Mouse (Mus musculus): ENCODE data around the gene Prdm5. TPM values are rescaled to one million over a fixed set of nuclear protein-coding genes. Genes with fewer than 3 reads are reported as not detected.

Gene Prdm5
- polyA plus RNA-seq, 1 experiment from 2014 or later: 16.5 TPM

GRCm38 (mm10) chr6:65765057-65765456, 13.7 kb upstream of the Prdm5 start:
- Histone ChIP-seq H3K36me3 (ENCODE audit: control insufficient read depth, insufficient read depth, low read length) (no peaks in the 10 kb centered on the region), H3K9me3 (ENCODE audit: control insufficient read depth, low read length) (no peaks in the 10 kb centered on the region), H3K9ac (ENCODE audit: low read length) (no peak overlapping the region), H3K4me3 (ENCODE audit: low read depth, low read length) (no peak overlapping the region), H3K27ac (ENCODE audit: low read depth) (no peak overlapping the region), H3K4me2 (ENCODE audit: low read length) (0 out of 2 replicates have a peak overlapping the region, but pooled peaks have one; percentile 2), H3K4me1 (replicated peaks; ENCODE audit: control insufficient read depth, insufficient read depth, low read length) (no peaks in the 10 kb centered on the region), H3K27me3 (replicated peaks; ENCODE audit: control insufficient read depth, insufficient read depth, low read length) (no peaks in the 10 kb centered on the region)
- 19% methylated on average over 8 of the region's 8 CpGs for WGBS
- ATAC-seq (replicated peaks; ENCODE audit: low FRiP score, low TSS enrichment, low read depth) (no peak), DNase-seq (ENCODE audit: low spot score) (no peak)

- H3K4me3 ChIP-seq (ENCODE audit: low read depth, low read length): no peak overlapping the region
- H3K4me1 ChIP-seq (replicated peaks; ENCODE audit: control insufficient read depth, insufficient read depth, low read length): no peaks in the 10 kb centered on the region
- H3K4me2 ChIP-seq (ENCODE audit: low read length): no peak overlapping the region
- no peak overlapping the region for H3K9ac ChIP-seq (ENCODE audit: low read length)
- DNase-seq (ENCODE audit: low spot score) (no peak), ATAC-seq (replicated peaks; ENCODE audit: low FRiP score, low TSS enrichment, low read depth) (no peak)
- 90% methylated on average over 13 of the region's 13 CpGs for WGBS
- no peaks in the 10 kb centered on the region for H3K9me3 ChIP-seq (ENCODE audit: control insufficient read depth, low read length)
- H3K27me3 ChIP-seq (replicated peaks; ENCODE audit: control insufficient read depth, insufficient read depth, low read length): no peaks in the 10 kb centered on the region
- H3K36me3 ChIP-seq (ENCODE audit: control insufficient read depth, insufficient read depth, low read length): no peaks in the 10 kb centered on the region
- no peak overlapping the region for H3K27ac ChIP-seq (ENCODE audit: low read depth)
Measured at GRCm38 (mm10) chr6:65765752-65766397, 12.9 kb upstream of the Prdm5 start.

- Histone ChIP-seq H3K4me1 (replicated peaks; ENCODE audit: control insufficient read depth, insufficient read depth, low read length) (no peaks in the 10 kb centered on the region), H3K4me3 (ENCODE audit: low read depth, low read length) (no peak overlapping the region), H3K27me3 (replicated peaks; ENCODE audit: control insufficient read depth, insufficient read depth, low read length) (no peaks in the 10 kb centered on the region), H3K36me3 (ENCODE audit: control insufficient read depth, insufficient read depth, low read length) (no peaks in the 10 kb centered on the region), H3K27ac (ENCODE audit: low read depth) (no peak overlapping the region), H3K9ac (ENCODE audit: low read length) (no peak overlapping the region), H3K9me3 (ENCODE audit: control insufficient read depth, low read length) (no peaks in the 10 kb centered on the region), H3K4me2 (ENCODE audit: low read length) (no peak overlapping the region)
- 85% methylated on average over 5 of the region's 5 CpGs for WGBS
- no peak for DNase-seq (ENCODE audit: low spot score)
- no peak for ATAC-seq (replicated peaks; ENCODE audit: low FRiP score, low TSS enrichment, low read depth)
Measured at GRCm38 (mm10) chr6:65767911-65768310, 10.9 kb upstream of the Prdm5 start.

- no peaks in the 10 kb centered on the region for H3K27me3 ChIP-seq (replicated peaks; ENCODE audit: control insufficient read depth, insufficient read depth, low read length)
- no peak for ATAC-seq (replicated peaks; ENCODE audit: low FRiP score, low TSS enrichment, low read depth)
- H3K4me1 ChIP-seq (replicated peaks; ENCODE audit: control insufficient read depth, insufficient read depth, low read length): 0 out of 2 replicates have a peak, but pooled peaks cover 3% of the 10 kb centered on the region
Measured at GRCm38 (mm10) chr6:65773566-65773965, 5.2 kb upstream of the Prdm5 start.

GRCm38 (mm10) chr6:65779689-65780233, 973 bp downstream of the Prdm5 start:
- no peak overlapping the region for H3K27ac ChIP-seq (ENCODE audit: low read depth)
- H3K36me3 ChIP-seq (ENCODE audit: control insufficient read depth, insufficient read depth, low read length): no peaks in the 10 kb centered on the region
- peaks cover 6% of the 10 kb centered on the region; the same call in 1 of the 2 replicates for H3K4me1 ChIP-seq (replicated peaks; ENCODE audit: control insufficient read depth, insufficient read depth, low read length)
- H3K9me3 ChIP-seq (ENCODE audit: control insufficient read depth, low read length): no peaks in the 10 kb centered on the region
- no peaks in the 10 kb centered on the region for H3K27me3 ChIP-seq (replicated peaks; ENCODE audit: control insufficient read depth, insufficient read depth, low read length)
- no peak for ATAC-seq (replicated peaks; ENCODE audit: low FRiP score, low TSS enrichment, low read depth)
- WGBS: 77% methylated on average over 4 of the region's 4 CpGs
- peak overlapping the region; percentile 66 for H3K4me2 ChIP-seq (ENCODE audit: low read length)
- no peak for DNase-seq (ENCODE audit: low spot score)
- peak overlapping the region; percentile 65 for H3K4me3 ChIP-seq (ENCODE audit: low read depth, low read length)
- peak overlapping the region; percentile 78 for H3K9ac ChIP-seq (ENCODE audit: low read length)

More at GRCm38 (mm10) chr6:65773566-65773965, 5.2 kb upstream of the Prdm5 start:
- Histone ChIP-seq H3K4me3 (ENCODE audit: low read depth, low read length) (no peak overlapping the region), H3K36me3 (ENCODE audit: control insufficient read depth, insufficient read depth, low read length) (no peaks in the 10 kb centered on the region), H3K9me3 (ENCODE audit: control insufficient read depth, low read length) (no peaks in the 10 kb centered on the region), H3K4me2 (ENCODE audit: low read length) (no peak overlapping the region), H3K9ac (ENCODE audit: low read length) (no peak overlapping the region), H3K27ac (ENCODE audit: low read depth) (no peak overlapping the region)
- DNase-seq (ENCODE audit: low spot score): no peak
- 94% methylated on average over 4 of the region's 4 CpGs for WGBS

- Histone ChIP-seq H3K9me3 (ENCODE audit: control insufficient read depth, low read length) (no peaks in the 10 kb centered on the region), H3K9ac (ENCODE audit: low read length) (no peak overlapping the region), H3K27ac (ENCODE audit: low read depth) (no peak overlapping the region), H3K4me1 (replicated peaks; ENCODE audit: control insufficient read depth, insufficient read depth, low read length) (peaks cover 6% of the 10 kb centered on the region; the same call in 1 of the 2 replicates), H3K4me3 (ENCODE audit: low read depth, low read length) (no peak overlapping the region), H3K27me3 (replicated peaks; ENCODE audit: control insufficient read depth, insufficient read depth, low read length) (no peaks in the 10 kb centered on the region), H3K4me2 (ENCODE audit: low read length) (no peak overlapping the region), H3K36me3 (ENCODE audit: control insufficient read depth, insufficient read depth, low read length) (no peaks in the 10 kb centered on the region)
- WGBS: 69% methylated on average over 7 of the region's 7 CpGs
- DNase-seq (ENCODE audit: low spot score) (no peak), ATAC-seq (replicated peaks; ENCODE audit: low FRiP score, low TSS enrichment, low read depth) (no peak)
Measured at GRCm38 (mm10) chr6:65781441-65781840, 2.7 kb downstream of the Prdm5 start.

GRCm38 (mm10) chr6:65783670-65784069, 4.9 kb downstream of the Prdm5 start:
- Histone ChIP-seq H3K4me2 (ENCODE audit: low read length) (no peak overlapping the region), H3K4me1 (replicated peaks; ENCODE audit: control insufficient read depth, insufficient read depth, low read length) (peaks cover 4% of the 10 kb centered on the region; the same call in 1 of the 2 replicates), H3K4me3 (ENCODE audit: low read depth, low read length) (no peak overlapping the region), H3K27ac (ENCODE audit: low read depth) (no peak overlapping the region), H3K27me3 (replicated peaks; ENCODE audit: control insufficient read depth, insufficient read depth, low read length) (no peaks in the 10 kb centered on the region), H3K9ac (ENCODE audit: low read length) (no peak overlapping the region), H3K36me3 (ENCODE audit: control insufficient read depth, insufficient read depth, low read length) (no peaks in the 10 kb centered on the region), H3K9me3 (ENCODE audit: control insufficient read depth, low read length) (no peaks in the 10 kb centered on the region)
- DNase-seq (ENCODE audit: low spot score) (no peak), ATAC-seq (replicated peaks; ENCODE audit: low FRiP score, low TSS enrichment, low read depth) (no peak)
- WGBS: 92% methylated on average over 1 of the region's 1 CpGs

GRCm38 (mm10) chr6:65792923-65793322, 14.1 kb downstream of the Prdm5 start:
- Histone ChIP-seq H3K4me2 (ENCODE audit: low read length) (no peak overlapping the region), H3K4me3 (ENCODE audit: low read depth, low read length) (no peak overlapping the region), H3K9ac (ENCODE audit: low read length) (no peak overlapping the region), H3K9me3 (ENCODE audit: control insufficient read depth, low read length) (no peaks in the 10 kb centered on the region), H3K36me3 (ENCODE audit: control insufficient read depth, insufficient read depth, low read length) (no peaks in the 10 kb centered on the region; the same call in 1 of the 2 replicates), H3K27ac (ENCODE audit: low read depth) (no peak overlapping the region), H3K27me3 (replicated peaks; ENCODE audit: control insufficient read depth, insufficient read depth, low read length) (no peaks in the 10 kb centered on the region), H3K4me1 (replicated peaks; ENCODE audit: control insufficient read depth, insufficient read depth, low read length) (no peaks in the 10 kb centered on the region)
- WGBS: 76% methylated on average over 2 of the region's 2 CpGs
- DNase-seq (ENCODE audit: low spot score) (no peak), ATAC-seq (replicated peaks; ENCODE audit: low FRiP score, low TSS enrichment, low read depth) (no peak)

GRCm38 (mm10) chr6:65796552-65796951, 17.8 kb downstream of the Prdm5 start:
- DNase-seq (ENCODE audit: low spot score) (no peak), ATAC-seq (replicated peaks; ENCODE audit: low FRiP score, low TSS enrichment, low read depth) (no peak)
- Histone ChIP-seq H3K9ac (ENCODE audit: low read length) (no peak overlapping the region), H3K4me2 (ENCODE audit: low read length) (no peak overlapping the region), H3K36me3 (ENCODE audit: control insufficient read depth, insufficient read depth, low read length) (no peaks in the 10 kb centered on the region; the same call in 1 of the 2 replicates), H3K27me3 (replicated peaks; ENCODE audit: control insufficient read depth, insufficient read depth, low read length) (no peaks in the 10 kb centered on the region), H3K27ac (ENCODE audit: low read depth) (no peak overlapping the region), H3K9me3 (ENCODE audit: control insufficient read depth, low read length) (no peaks in the 10 kb centered on the region), H3K4me1 (replicated peaks; ENCODE audit: control insufficient read depth, insufficient read depth, low read length) (no peaks in the 10 kb centered on the region), H3K4me3 (ENCODE audit: low read depth, low read length) (no peak overlapping the region)
- WGBS: 83% methylated on average over 3 of the region's 3 CpGs

All from intestine, embryonic 14.5 days (tissue).